Mouse (Mus musculus): ENCODE measurements around the gene Stum. TPM values are rescaled to one million over a fixed set of nuclear protein-coding genes. Genes with fewer than 3 reads are reported as not detected.

The Stum gene
- total RNA-seq, 2 experiments from 2014 or later = not detected

GRCm38 (mm10) chr1:180433796-180434566, 49.3 kb downstream of the Stum start:
- ATAC-seq (replicated peaks; ENCODE audit: low FRiP score, poor library complexity, severe bottlenecking) = no peak

- ATAC-seq (replicated peaks; ENCODE audit: low FRiP score, poor library complexity, severe bottlenecking) = no peak
These were observed 50.2 kb downstream of the Stum start for GRCm38 (mm10) chr1:180433098-180433538.

- ATAC-seq (replicated peaks; ENCODE audit: low FRiP score, poor library complexity, severe bottlenecking) = no peak
These were observed 51.5 kb downstream of the Stum start for GRCm38 (mm10) chr1:180431833-180432232.

GRCm38 (mm10) chr1:180429819-180430218, 53.5 kb downstream of the Stum start:
- ATAC-seq (replicated peaks; ENCODE audit: low FRiP score, poor library complexity, severe bottlenecking) = no peak

GRCm38 (mm10) chr1:180428871-180429270, 54.4 kb downstream of the Stum start:
- ATAC-seq (replicated peaks; ENCODE audit: low FRiP score, poor library complexity, severe bottlenecking) = no peak

GRCm38 (mm10) chr1:180428101-180428712, 55.1 kb downstream of the Stum start:
- no peak for ATAC-seq (replicated peaks; ENCODE audit: low FRiP score, poor library complexity, severe bottlenecking)

- ATAC-seq (replicated peaks; ENCODE audit: low FRiP score, poor library complexity, severe bottlenecking) = no peak
These were observed 55.6 kb downstream of the Stum start for GRCm38 (mm10) chr1:180427685-180428084.

- ATAC-seq (replicated peaks; ENCODE audit: low FRiP score, poor library complexity, severe bottlenecking) = no peak
These were observed 56.9 kb downstream of the Stum start for GRCm38 (mm10) chr1:180426405-180426804.

GRCm38 (mm10) chr1:180423931-180424330, 59.4 kb downstream of the Stum start:
- ATAC-seq (replicated peaks; ENCODE audit: low FRiP score, poor library complexity, severe bottlenecking) = no peak

- ATAC-seq (replicated peaks; ENCODE audit: low FRiP score, poor library complexity, severe bottlenecking) = no peak
These were observed 60.2 kb downstream of the Stum start for GRCm38 (mm10) chr1:180423008-180423639.

- ATAC-seq (replicated peaks; ENCODE audit: low FRiP score, poor library complexity, severe bottlenecking) = no peak
These were observed 61.1 kb downstream of the Stum start for GRCm38 (mm10) chr1:180422076-180422828.

GRCm38 (mm10) chr1:180421165-180421909, 62.0 kb downstream of the Stum start:
- no peak for ATAC-seq (replicated peaks; ENCODE audit: low FRiP score, poor library complexity, severe bottlenecking)

- ATAC-seq (replicated peaks; ENCODE audit: low FRiP score, poor library complexity, severe bottlenecking) = no peak
These were observed 62.7 kb downstream of the Stum start for GRCm38 (mm10) chr1:180420496-180421164.

GRCm38 (mm10) chr1:180419059-180419458, 64.2 kb downstream of the Stum start:
- ATAC-seq (replicated peaks; ENCODE audit: low FRiP score, poor library complexity, severe bottlenecking) = no peak

GRCm38 (mm10) chr1:180417118-180417517, 66.2 kb downstream of the Stum start:
- ATAC-seq (replicated peaks; ENCODE audit: low FRiP score, poor library complexity, severe bottlenecking) = no peak

- no peak for ATAC-seq (replicated peaks; ENCODE audit: low FRiP score, poor library complexity, severe bottlenecking)
These were observed 67.5 kb downstream of the Stum start for GRCm38 (mm10) chr1:180415836-180416235.

- no peak for ATAC-seq (replicated peaks; ENCODE audit: low FRiP score, poor library complexity, severe bottlenecking)
These were observed 68.2 kb downstream of the Stum start for GRCm38 (mm10) chr1:180415064-180415463.

- ATAC-seq (replicated peaks; ENCODE audit: low FRiP score, poor library complexity, severe bottlenecking) = no peak
These were observed 73.0 kb downstream of the Stum start for GRCm38 (mm10) chr1:180410306-180410705.

GRCm38 (mm10) chr1:180409771-180410170, 73.5 kb downstream of the Stum start:
- ATAC-seq (replicated peaks; ENCODE audit: low FRiP score, poor library complexity, severe bottlenecking) = no peak

Measured in erythroid progenitor cell, adult 5-6 weeks (primary cell).